Mouse (Mus musculus) limb, embryonic 15.5 days (tissue): ENCODE data around the gene Gata3. TPM values are rescaled to one million over a fixed set of nuclear protein-coding genes. Genes with fewer than 3 reads are reported as not detected.

Source experiments
- ATAC-seq: fragments of 200-750 bp; cut with Nextera tagmentation; 2 replicates; pipeline ENCODE4 v1.8.0; 2017; ENCODE audit warnings: low read depth, moderate TSS enrichment; ENCODE audit not compliant: insufficient number of reproducible peaks, low FRiP score, low TSS enrichment
- H3K27ac ChIP-seq: fragments of 300-500 bp; sonication (generic); 2 replicates; pipeline ENCODE4 v1.5.1; 2015; ENCODE audit warnings: moderate library complexity, mild to moderate bottlenecking, inconsistent platforms
- H3K27me3 ChIP-seq: fragments of 300-500 bp; sonication (generic); 2 replicates; pipeline ENCODE4 v1.6.1; 2015; ENCODE audit warnings: inconsistent platforms
- H3K36me3 ChIP-seq: fragments of 300-500 bp; sonication (generic); 2 replicates; pipeline ENCODE4 v1.6.1; 2015; ENCODE audit warnings: inconsistent platforms
- H3K4me1 ChIP-seq: fragments of 300-500 bp; sonication (generic); 2 replicates; pipeline ENCODE4 v1.6.1; 2015; ENCODE audit warnings: inconsistent platforms
- H3K4me2 ChIP-seq: fragments of 300-500 bp; sonication (generic); 2 replicates; pipeline ENCODE4 v1.6.1; 2015; ENCODE audit warnings: mild to moderate bottlenecking, inconsistent platforms
- H3K4me3 ChIP-seq: fragments of 300-500 bp; sonication (generic); 2 replicates; pipeline ENCODE4 v1.5.1; 2015; ENCODE audit warnings: mild to moderate bottlenecking, inconsistent platforms
- H3K9ac ChIP-seq: fragments of 300-500 bp; sonication (generic); 2 replicates; pipeline ENCODE4 v1.6.1; 2015; ENCODE audit warnings: inconsistent platforms
- H3K9me3 ChIP-seq: fragments of 300-500 bp; sonication (generic); 2 replicates; pipeline ENCODE4 v1.6.1; 2016; ENCODE audit warnings: inconsistent platforms
- WGBS: fragments of 180-500 bp; shearing (Covaris S2); methylation state at CpG from one replicate; pipeline ENCODE4 v1.1.7; 2015; 5-methylcytosine and 5-hydroxymethylcytosine counted together
- polyA plus RNA-seq: library from polyadenylated mRNA; unstranded; fragments of >200 nt; fragmentation: Nextera tagmentation; extraction: Ambion mirVana; gene quantifications from 2 replicates; pipeline ENCODE4 v1.2.1, GENCODE M21; 2015

The Gata3 gene
- polyA plus RNA-seq, 1 experiment from 2014 or later, result 41.4 TPM

DNA sequence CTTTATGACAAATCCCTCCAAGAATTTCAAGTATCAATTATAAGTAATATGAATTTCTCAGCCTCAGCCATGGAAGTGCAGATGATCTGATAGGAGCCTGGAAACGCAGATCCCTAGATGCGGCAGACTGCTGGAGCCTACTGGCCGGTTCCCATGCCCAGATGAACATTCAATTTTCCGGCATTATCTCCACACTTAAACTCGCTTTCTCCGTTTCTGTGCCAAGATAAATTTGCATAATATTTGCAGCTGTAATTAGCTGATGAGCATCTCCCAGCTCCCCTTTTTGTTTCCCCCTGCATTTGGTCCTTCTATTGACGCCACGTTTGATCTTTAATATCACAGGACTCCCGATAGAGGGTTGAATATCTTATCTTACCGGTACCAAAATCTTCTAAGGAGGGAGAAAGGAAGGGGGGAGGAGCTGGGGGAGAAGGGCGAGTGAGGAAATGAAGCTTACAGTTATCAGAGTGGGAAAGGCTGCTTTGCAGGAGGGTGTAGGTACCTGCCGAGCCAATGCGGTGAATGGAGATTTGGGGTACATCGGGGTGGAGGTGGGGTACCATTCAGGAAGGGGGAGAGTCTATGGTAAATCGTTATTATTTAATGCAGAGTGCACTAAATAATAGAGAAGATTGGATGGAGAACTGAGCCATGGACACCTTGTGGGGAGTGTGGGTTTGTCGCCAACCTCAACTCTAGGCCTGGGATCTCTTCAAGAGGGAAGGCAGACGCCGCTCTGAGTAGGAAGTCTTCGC, 5.2 kb upstream of the Gata3 start:
- peaks cover 9% of the 10 kb centered on the region for H3K4me1 ChIP-seq
- ATAC-seq, result no peak
- 4% methylated on average over 19 of the region's 19 CpGs for WGBS

DNA sequence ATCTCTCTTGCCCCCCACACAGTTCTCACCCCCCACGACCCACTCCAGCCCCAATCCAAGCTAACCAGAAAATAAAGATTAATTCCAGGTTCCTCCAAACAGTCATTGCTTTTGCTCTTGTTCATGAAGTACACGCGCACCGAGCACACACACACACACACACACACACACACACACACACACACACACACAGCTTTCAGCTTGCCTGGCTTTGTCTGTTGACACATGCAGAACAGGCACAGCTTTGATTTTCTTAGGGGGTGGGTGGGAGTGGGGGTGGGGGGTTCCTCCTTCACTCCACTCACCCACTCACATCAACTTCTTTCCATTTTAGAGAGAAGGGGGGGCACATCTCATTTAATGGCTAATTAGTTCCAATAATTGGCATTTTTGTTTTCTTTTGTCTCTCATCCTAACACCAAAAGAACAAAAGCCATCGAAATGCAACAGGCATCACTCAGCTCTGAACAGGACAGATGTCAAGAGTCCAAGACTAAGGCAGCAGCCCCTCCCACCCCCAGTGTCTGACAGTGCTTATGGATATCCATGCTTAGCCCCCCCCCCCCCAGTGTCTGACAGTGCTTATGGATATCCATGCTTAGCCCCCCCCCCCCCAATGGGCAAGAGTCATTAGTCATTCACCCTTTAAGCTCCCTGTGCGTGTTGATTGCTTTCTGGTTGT, 3.6 kb upstream of the Gata3 start:
- Histone ChIP-seq H3K4me2 (no peak overlapping the region), H3K36me3 (no peaks in the 10 kb centered on the region), H3K9ac (no peak overlapping the region), H3K9me3 (no peaks in the 10 kb centered on the region), H3K4me3 (no peak overlapping the region), H3K27ac (no peak overlapping the region), H3K27me3 (peaks cover 94% of the 10 kb centered on the region), H3K4me1 (peaks cover 22% of the 10 kb centered on the region)
- no peak for ATAC-seq
- 6% methylated on average over 6 of the region's 6 CpGs for WGBS

More for the DNA sequence above, 5.2 kb upstream of the Gata3 start:
- H3K9me3 ChIP-seq, result no peaks in the 10 kb centered on the region
- no peaks in the 10 kb centered on the region for H3K36me3 ChIP-seq
- H3K9ac ChIP-seq, result no peak overlapping the region
- H3K4me2 ChIP-seq, result no peak overlapping the region
- H3K27ac ChIP-seq, result no peak overlapping the region
- peaks cover 95% of the 10 kb centered on the region for H3K27me3 ChIP-seq
- H3K4me3 ChIP-seq, result no peak overlapping the region

GRCm38 (mm10) chr2:9892541-9892940, 2.7 kb upstream of the Gata3 start:
- H3K27me3 ChIP-seq, result peaks cover 93% of the 10 kb centered on the region
- 6% methylated on average over 7 of the region's 7 CpGs for WGBS
- peaks cover 22% of the 10 kb centered on the region for H3K4me1 ChIP-seq
- H3K27ac ChIP-seq, result no peak overlapping the region
- ATAC-seq, result no peak
- no peak overlapping the region for H3K4me3 ChIP-seq
- H3K9me3 ChIP-seq, result no peaks in the 10 kb centered on the region
- H3K36me3 ChIP-seq, result no peaks in the 10 kb centered on the region
- H3K9ac ChIP-seq, result no peak overlapping the region
- H3K4me2 ChIP-seq, result no peak overlapping the region

DNA sequence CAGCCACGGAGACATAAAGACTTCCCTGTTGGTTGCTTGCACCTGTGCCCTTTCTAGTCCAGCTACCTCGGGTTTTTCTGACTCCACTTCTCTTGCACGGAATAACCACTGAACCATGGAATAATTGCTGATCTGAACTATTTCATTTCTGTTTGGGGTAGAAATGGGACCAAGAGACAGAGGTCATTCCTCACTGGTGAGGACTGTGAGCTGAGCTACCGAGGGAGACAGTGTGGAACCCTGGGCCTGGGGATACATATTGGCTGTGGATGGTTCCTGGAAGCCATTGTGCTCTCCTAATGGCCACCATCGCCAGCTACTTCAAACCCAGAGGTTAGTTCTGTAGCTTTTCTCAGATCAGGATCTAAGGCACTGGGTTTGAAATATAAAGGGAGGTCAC, 1.1 kb upstream of the Gata3 start:
- Histone ChIP-seq H3K4me1 (peaks cover 18% of the 10 kb centered on the region), H3K9ac (no peak overlapping the region), H3K36me3 (no peaks in the 10 kb centered on the region), H3K27me3 (peaks cover 93% of the 10 kb centered on the region), H3K9me3 (no peaks in the 10 kb centered on the region), H3K4me3 (no peak overlapping the region), H3K4me2 (no peak overlapping the region), H3K27ac (no peak overlapping the region)
- no peak for ATAC-seq
- 5% methylated on average over 5 of the region's 5 CpGs for WGBS

DNA sequence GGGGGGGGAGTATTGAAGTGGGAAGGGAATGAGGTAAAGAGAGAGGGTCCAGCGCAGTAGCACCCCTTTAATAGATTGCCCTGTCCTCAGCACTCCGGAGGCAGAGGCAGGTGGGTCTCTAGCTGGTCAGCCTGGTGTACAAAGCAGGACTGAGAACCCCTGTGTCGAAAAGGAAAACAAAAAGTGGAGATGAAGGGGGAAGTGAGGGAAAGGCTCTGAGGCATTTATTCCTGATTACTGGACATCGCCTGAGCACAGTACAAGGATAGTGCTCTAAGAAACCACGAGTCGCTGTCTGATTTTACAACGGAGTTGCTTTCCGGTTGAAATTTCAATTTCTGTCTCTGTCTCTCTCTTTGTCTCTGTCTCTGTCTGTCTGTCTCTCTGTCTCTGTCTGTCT, 417 bp upstream of the Gata3 start:
- Histone ChIP-seq H3K36me3 (no peaks in the 10 kb centered on the region), H3K4me3 (no peak overlapping the region), H3K9me3 (no peaks in the 10 kb centered on the region), H3K9ac (no peak overlapping the region), H3K27me3 (peaks cover 93% of the 10 kb centered on the region), H3K4me2 (no peak overlapping the region), H3K27ac (no peak overlapping the region), H3K4me1 (peaks cover 13% of the 10 kb centered on the region)
- 5% methylated on average over 8 of the region's 8 CpGs for WGBS
- ATAC-seq, result no peak

- H3K27ac ChIP-seq, result no peak within 1 kb of the TSS
- WGBS, result under 1% methylated on average over 30 of the region's 30 CpGs
- peaks cover 17% of the 10 kb centered on the region for H3K4me1 ChIP-seq
- peak within 1 kb of the TSS; percentile 36 for H3K4me2 ChIP-seq
- ATAC-seq, result 0 out of 2 replicates have a peak, but pooled peaks have one; percentile 33
- H3K36me3 ChIP-seq, result no peaks in the 10 kb centered on the region
- H3K9me3 ChIP-seq, result no peaks in the 10 kb centered on the region
- H3K27me3 ChIP-seq, result peaks cover 93% of the 10 kb centered on the region
- H3K9ac ChIP-seq, result no peak within 1 kb of the TSS
- H3K4me3 ChIP-seq, result peak within 1 kb of the TSS; percentile 23
These were observed 752 bp downstream of the Gata3 start, which contains the start of gene 9230102O04Rik for GRCm38 (mm10) chr2:9888913-9889650. Gene 9230102O04Rik (minus strand): TSS chr2:9889540.

GRCm38 (mm10) chr2:9887636-9888035, 2.2 kb downstream of the Gata3 start:
- H3K27ac ChIP-seq, result no peak overlapping the region
- no peaks in the 10 kb centered on the region for H3K36me3 ChIP-seq
- no peak overlapping the region for H3K9ac ChIP-seq
- ATAC-seq, result no peak
- H3K4me2 ChIP-seq, result no peak overlapping the region
- no peaks in the 10 kb centered on the region for H3K9me3 ChIP-seq
- under 1% methylated on average over 7 of the region's 7 CpGs for WGBS
- peaks cover 32% of the 10 kb centered on the region for H3K4me1 ChIP-seq
- H3K27me3 ChIP-seq, result peaks cover 93% of the 10 kb centered on the region
- H3K4me3 ChIP-seq, result no peak overlapping the region

DNA sequence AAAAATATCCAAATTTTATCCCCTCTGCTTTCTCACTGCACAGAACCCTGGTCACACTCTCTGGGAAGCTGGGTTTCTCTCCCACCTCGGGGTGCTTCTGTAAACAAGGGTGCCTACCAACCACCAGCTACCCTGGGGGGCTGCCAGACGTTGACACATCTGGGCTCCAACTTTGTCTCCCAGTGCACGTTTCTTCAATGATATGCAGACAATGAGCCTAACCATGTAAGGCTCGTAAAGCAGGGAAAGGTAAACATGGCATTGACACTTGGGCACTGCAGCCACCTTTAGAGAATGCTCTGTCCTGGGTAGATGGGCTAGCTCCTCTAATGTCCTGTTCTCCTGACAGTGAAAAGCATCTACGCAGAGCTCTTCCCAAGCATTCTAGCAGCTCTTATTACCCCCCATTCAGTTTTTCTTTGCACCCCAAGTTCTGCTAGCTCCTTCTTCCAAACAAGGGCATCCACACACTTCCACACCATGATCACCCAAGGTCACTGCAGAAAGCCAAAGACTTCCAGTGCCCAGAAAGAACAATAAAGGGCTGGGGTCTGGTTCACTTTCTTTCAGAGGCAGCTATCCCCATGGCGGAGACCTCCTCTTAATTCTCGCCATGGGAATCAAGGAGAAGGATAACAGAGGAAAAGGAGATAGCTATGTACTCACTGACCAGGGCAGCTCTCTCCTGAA, 2.8 kb downstream of the Gata3 start:
- Histone ChIP-seq H3K9me3 (no peaks in the 10 kb centered on the region), H3K4me3 (no peak overlapping the region), H3K27ac (no peak overlapping the region), H3K9ac (no peak overlapping the region), H3K27me3 (peaks cover 91% of the 10 kb centered on the region), H3K36me3 (no peaks in the 10 kb centered on the region), H3K4me2 (no peak overlapping the region), H3K4me1 (peaks cover 37% of the 10 kb centered on the region)
- no peak for ATAC-seq
- WGBS, result 6% methylated on average over 7 of the region's 7 CpGs

DNA sequence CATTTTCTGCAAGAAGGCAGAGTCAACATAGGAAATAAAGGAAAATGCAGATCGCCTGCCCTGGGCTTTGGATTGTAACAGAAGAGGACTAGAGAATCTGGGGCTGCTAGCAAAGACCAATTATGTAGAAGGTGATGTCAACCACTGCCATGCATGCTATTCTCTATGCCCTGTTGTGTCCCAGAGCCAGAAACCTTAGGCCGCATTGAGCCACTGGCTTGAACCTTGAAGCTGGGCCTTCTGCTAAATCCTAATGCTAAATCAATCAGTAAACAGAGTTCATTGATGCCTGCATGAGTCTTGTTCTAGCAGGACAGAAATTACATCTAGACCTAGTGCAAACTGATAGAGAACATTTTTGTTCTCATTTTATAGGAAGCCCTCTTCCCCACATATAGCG, 3.8 kb downstream of the Gata3 start:
- WGBS, result 29% methylated on average over 3 of the region's 3 CpGs
- H3K4me1 ChIP-seq, result peaks cover 48% of the 10 kb centered on the region

DNA sequence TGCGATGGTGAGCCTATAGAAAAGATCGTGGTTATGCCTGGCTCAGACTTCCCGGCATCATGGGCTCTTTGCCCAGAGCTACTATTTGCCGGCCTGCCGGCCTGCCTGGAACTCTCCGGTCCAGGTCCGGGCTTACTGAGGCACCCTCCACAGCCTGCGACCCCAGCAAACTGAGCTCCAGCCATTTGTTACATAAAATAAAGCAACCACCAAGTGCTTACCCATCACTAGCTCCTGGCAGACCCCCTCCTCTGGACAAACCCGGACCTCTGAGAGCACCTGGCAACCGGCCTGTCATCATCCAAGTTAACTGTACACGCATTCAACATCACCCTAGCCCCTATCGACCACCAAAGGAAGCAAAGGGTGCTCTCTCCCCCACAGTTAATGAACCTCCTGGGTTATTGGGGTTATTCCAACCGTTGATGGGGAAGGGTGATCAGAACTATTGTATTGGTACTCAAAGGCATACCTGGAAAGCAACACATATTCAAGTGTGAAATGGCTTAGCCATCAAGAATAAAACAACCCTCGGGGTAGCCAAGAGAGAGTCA, 4.5 kb downstream of the Gata3 start:
- H3K27ac ChIP-seq, result no peak overlapping the region
- no peak overlapping the region for H3K4me2 ChIP-seq
- H3K9ac ChIP-seq, result no peak overlapping the region
- WGBS, result 13% methylated on average over 14 of the region's 14 CpGs
- H3K4me1 ChIP-seq, result peaks cover 52% of the 10 kb centered on the region
- no peaks in the 10 kb centered on the region for H3K36me3 ChIP-seq
- H3K9me3 ChIP-seq, result no peaks in the 10 kb centered on the region
- no peak overlapping the region for H3K4me3 ChIP-seq
- no peak for ATAC-seq
- H3K27me3 ChIP-seq, result peaks cover 95% of the 10 kb centered on the region

More for the DNA sequence above, 3.8 kb downstream of the Gata3 start:
- Histone ChIP-seq H3K4me3 (no peak overlapping the region), H3K36me3 (no peaks in the 10 kb centered on the region), H3K4me2 (no peak overlapping the region), H3K9ac (no peak overlapping the region), H3K27ac (no peak overlapping the region), H3K27me3 (peaks cover 95% of the 10 kb centered on the region), H3K9me3 (no peaks in the 10 kb centered on the region)
- no peak for ATAC-seq

GRCm38 (mm10) chr2:9884533-9885216, 5.2 kb downstream of the Gata3 start:
- Histone ChIP-seq H3K4me2 (peak overlapping the region; percentile 19; the same call in 1 of the 2 replicates), H3K9ac (no peak overlapping the region), H3K9me3 (no peaks in the 10 kb centered on the region), H3K27ac (no peak overlapping the region), H3K36me3 (no peaks in the 10 kb centered on the region), H3K4me3 (peak overlapping the region; percentile 10), H3K27me3 (peaks cover 95% of the 10 kb centered on the region), H3K4me1 (peaks cover 55% of the 10 kb centered on the region)
- no peak for ATAC-seq
- WGBS, result 7% methylated on average over 15 of the region's 15 CpGs
